Mouse (Mus musculus): ENCODE results near the gene Tor3a. TPM values are rescaled to one million over a fixed set of nuclear protein-coding genes. Genes with fewer than 3 reads are reported as not detected.
A peak's percentile ranks its signal among the peaks of the same experiment; 100 is the strongest.

Tor3a gene
- total and polyA plus RNA-seq, 3 experiments = 6.7 to 9.4 TPM; not detected in 1

DNA sequence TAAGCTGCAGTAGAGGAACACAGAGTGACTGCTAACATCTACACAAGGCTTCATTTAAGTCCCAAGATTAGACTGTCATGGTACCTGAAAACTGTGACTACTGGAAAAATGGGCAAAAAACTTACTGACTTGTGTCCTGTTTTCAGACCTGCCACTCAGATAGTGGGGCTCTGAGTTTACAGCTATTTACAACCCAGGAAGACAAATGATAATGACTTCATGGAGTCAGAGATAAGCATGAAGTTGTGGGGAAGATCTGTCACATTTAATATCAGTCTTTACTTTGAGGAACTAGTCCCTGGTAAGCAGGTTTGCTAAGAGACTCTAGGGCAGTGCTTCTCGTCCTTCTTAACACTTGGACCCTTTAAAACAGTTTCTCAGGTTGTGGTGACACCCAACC lies 63.9 kb downstream of the Tor3a start (continued):
- peak; percentile 90 for TF ChIP-seq ETS1 (IDR thresholded peaks at IDR 0.05; ENCODE audit: low read depth, low read length)

DNA sequence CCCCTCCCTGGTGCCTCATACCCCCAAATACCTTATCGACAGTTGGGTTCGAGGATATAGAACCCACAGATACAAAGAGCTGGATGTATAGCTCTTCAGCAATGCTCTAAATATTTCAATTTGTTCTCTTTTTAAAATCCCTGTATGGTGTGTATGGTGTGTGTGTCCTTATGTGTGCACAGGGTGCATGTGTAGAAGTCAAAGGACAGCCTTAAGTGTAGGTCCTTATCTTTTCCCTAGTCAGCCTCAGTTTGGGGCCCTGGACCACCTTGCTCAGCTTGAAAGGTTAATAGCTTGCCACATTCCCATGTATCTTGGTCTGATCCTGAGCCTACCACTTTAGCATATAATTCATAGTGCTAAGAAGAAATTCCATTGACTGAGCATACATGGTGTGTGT lies 65.7 kb downstream of the Tor3a start:
- TF ChIP-seq POLR2AphosphoS2 (IDR thresholded peaks at IDR 0.05; ENCODE audit: low read length) (no peak), GATA1 (IDR thresholded peaks at IDR 0.05; ENCODE audit: low read depth, low read length) (no peak), RAD21 (IDR thresholded peaks at IDR 0.05; ENCODE audit: low read depth, low read length) (no peak), MAX (IDR thresholded peaks at IDR 0.05; ENCODE audit: low read length) (no peak), ZC3H11A (IDR thresholded peaks at IDR 0.05; ENCODE audit: low read depth, low read length) (no peak), ELF1 (IDR thresholded peaks at IDR 0.05; ENCODE audit: low read depth, low read length) (no peak)
- peaks cover 0 to 25% of the 10 kb centered on the region in 2 experiments; a peak in 2 of 4 replicates for H3K36me3 ChIP-seq (ENCODE audit: control insufficient read depth in 1 of 2, insufficient read depth in 2 of 2, low read length in 2 of 2)
- H3K79me2 ChIP-seq (ENCODE audit: control insufficient read depth, insufficient read depth, low read length, poor library complexity) = peaks cover 10% of the 10 kb centered on the region
- H3K27me3 ChIP-seq (ENCODE audit: control insufficient read depth in 1 of 2, insufficient read depth in 2 of 2, low read length in 2 of 2) = no peaks in the 10 kb centered on the region
- DNase-seq (ENCODE audit: low read depth, low spot score) = no peak
- H3K4me1 ChIP-seq (ENCODE audit: control insufficient read depth in 1 of 2, insufficient read depth in 2 of 2, low read length in 2 of 2) = peaks cover 8 to 14% of the 10 kb centered on the region in 2 experiments
- no peak overlapping the region for H3K9ac ChIP-seq (ENCODE audit: control insufficient read depth, low read depth, low read length, poor library complexity, severe bottlenecking)
- H3K27ac ChIP-seq (ENCODE audit: control insufficient read depth, low read depth, low read length) = no peak overlapping the region
- no peaks in the 10 kb centered on the region for H3K9me3 ChIP-seq (replicated peaks; ENCODE audit: insufficient read depth, low read length)
- no peak overlapping the region for H3K4me3 ChIP-seq (ENCODE audit: control insufficient read depth in 1 of 2, insufficient read depth in 1 of 2, low read depth in 2 of 2, low read length in 2 of 2)

DNA sequence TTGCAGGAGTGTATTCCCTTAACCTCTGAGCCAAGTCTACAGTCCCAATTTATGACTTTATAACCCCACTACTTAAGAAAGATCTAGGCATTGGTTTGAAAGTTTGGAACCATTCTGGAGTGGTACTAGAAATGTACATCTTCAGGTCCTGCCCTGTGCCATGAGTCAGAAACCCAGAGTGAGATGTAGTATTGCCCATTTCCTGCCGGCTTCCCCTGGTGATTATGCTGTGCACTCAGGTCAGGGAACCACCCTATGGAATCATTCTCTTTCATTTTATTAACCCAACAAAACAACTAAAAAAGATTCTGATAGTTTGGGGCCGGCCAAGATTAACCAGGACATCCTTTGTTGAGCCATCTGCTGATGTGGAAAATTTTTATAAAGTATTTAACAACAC lies 68.2 kb downstream of the Tor3a start:
- peaks cover 8 to 14% of the 10 kb centered on the region in 2 experiments for H3K4me1 ChIP-seq (ENCODE audit: control insufficient read depth in 1 of 2, insufficient read depth in 2 of 2, low read length in 2 of 2)
- H3K9me3 ChIP-seq (replicated peaks; ENCODE audit: insufficient read depth, low read length) = no peaks in the 10 kb centered on the region
- no peaks in the 10 kb centered on the region for H3K27me3 ChIP-seq (ENCODE audit: control insufficient read depth in 1 of 2, insufficient read depth in 2 of 2, low read length in 2 of 2)
- no peak overlapping the region for H3K9ac ChIP-seq (ENCODE audit: control insufficient read depth, low read depth, low read length, poor library complexity, severe bottlenecking)
- no peak for DNase-seq (ENCODE audit: low read depth, low spot score)
- peaks cover 0 to 27% of the 10 kb centered on the region in 2 experiments; a peak in 2 of 4 replicates for H3K36me3 ChIP-seq (ENCODE audit: control insufficient read depth in 1 of 2, insufficient read depth in 2 of 2, low read length in 2 of 2)
- no peak for TF ChIP-seq MXI1 (IDR thresholded peaks at IDR 0.05; ENCODE audit: low read depth, low read length)
- TF ChIP-seq EP300 (IDR thresholded peaks at IDR 0.05; ENCODE audit: low read depth in 1 of 2, low read length in 2 of 2) = no peak
- no peak for TF ChIP-seq KAT2A (conservative IDR thresholded peaks at IDR 0.05; ENCODE audit: low read depth, low read length)
- TF ChIP-seq ELF1 (IDR thresholded peaks at IDR 0.05; ENCODE audit: low read depth, low read length) = no peak
- no peak for TF ChIP-seq BHLHE40 (IDR thresholded peaks at IDR 0.05; ENCODE audit: borderline replicate concordance, low read depth, low read length)
- H3K27ac ChIP-seq (ENCODE audit: control insufficient read depth, low read depth, low read length) = no peak overlapping the region
- H3K79me2 ChIP-seq (ENCODE audit: control insufficient read depth, insufficient read depth, low read length, poor library complexity) = peaks cover 13% of the 10 kb centered on the region
- H3K4me3 ChIP-seq (ENCODE audit: control insufficient read depth in 1 of 2, insufficient read depth in 1 of 2, low read depth in 2 of 2, low read length in 2 of 2) = no peak overlapping the region

DNA sequence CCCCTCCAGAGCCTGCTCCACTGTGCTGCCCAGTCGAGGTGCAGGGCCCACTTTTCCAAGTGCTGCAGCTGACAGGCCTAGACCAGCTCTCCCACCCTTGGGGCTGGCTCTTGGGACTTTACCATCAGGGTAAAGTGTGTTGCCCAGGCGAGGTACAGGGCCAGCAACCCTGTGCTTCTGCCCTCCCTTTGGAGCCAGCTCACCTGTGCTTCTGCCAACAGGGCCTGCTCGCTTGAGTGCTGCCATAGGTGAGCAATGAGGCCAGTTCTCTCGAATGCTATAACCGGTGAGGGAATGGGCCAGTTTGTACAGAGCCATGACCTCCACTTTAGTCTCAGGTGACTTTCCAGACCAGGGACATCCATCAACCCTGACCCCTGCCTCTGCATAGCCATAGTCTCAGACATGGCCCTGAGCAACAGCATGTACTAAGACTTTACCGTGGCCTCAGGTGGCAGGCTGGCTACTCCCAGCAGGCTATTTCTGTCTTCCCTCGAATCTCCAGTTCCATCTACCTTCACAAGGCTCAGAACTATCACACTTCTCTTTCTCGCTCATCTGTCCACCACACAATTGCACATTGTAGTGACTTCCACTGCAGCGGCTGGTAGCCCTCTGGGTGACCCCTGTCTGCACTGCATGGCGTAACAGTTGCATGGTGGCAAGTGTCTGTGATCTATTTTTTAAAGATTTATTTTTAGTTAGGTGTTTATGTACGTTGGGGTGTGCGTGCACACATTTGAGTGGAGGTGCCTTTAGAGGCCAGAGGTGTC lies 68.9 kb downstream of the Tor3a start:
- peaks cover 6 to 8% of the 10 kb centered on the region in 2 experiments for H3K4me1 ChIP-seq (ENCODE audit: control insufficient read depth in 1 of 2, insufficient read depth in 2 of 2, low read length in 2 of 2)
- H3K9me3 ChIP-seq (replicated peaks; ENCODE audit: insufficient read depth, low read length) = no peaks in the 10 kb centered on the region
- TF ChIP-seq MYC (IDR thresholded peaks at IDR 0.05; ENCODE audit: low read depth, low read length) (no peak), KAT2A (conservative IDR thresholded peaks at IDR 0.05; ENCODE audit: low read depth, low read length) (no peak), BHLHE40 (IDR thresholded peaks at IDR 0.05; ENCODE audit: borderline replicate concordance, low read depth, low read length) (no peak), ZMIZ1 (IDR thresholded peaks at IDR 0.05; ENCODE audit: low read depth, low read length) (no peak), POLR2AphosphoS5 (IDR thresholded peaks at IDR 0.05; ENCODE audit: borderline replicate concordance, low read depth, low read length) (no peak), ELF1 (IDR thresholded peaks at IDR 0.05; ENCODE audit: low read depth, low read length) (no peak)
- H3K36me3 ChIP-seq (ENCODE audit: control insufficient read depth in 1 of 2, insufficient read depth in 2 of 2, low read length in 2 of 2) = peaks cover 0 to 22% of the 10 kb centered on the region in 2 experiments; a peak in 2 of 4 replicates
- H3K79me2 ChIP-seq (ENCODE audit: control insufficient read depth, insufficient read depth, low read length, poor library complexity) = peaks cover 13% of the 10 kb centered on the region
- no peaks in the 10 kb centered on the region for H3K27me3 ChIP-seq (ENCODE audit: control insufficient read depth in 1 of 2, insufficient read depth in 2 of 2, low read length in 2 of 2)
- H3K4me3 ChIP-seq (ENCODE audit: control insufficient read depth in 1 of 2, insufficient read depth in 1 of 2, low read depth in 2 of 2, low read length in 2 of 2) = no peak overlapping the region
- no peak overlapping the region for H3K9ac ChIP-seq (ENCODE audit: control insufficient read depth, low read depth, low read length, poor library complexity, severe bottlenecking)
- DNase-seq (ENCODE audit: low read depth, low spot score) = no peak
- H3K27ac ChIP-seq (ENCODE audit: control insufficient read depth, low read depth, low read length) = no peak overlapping the region
